Mouse (Mus musculus): ENCODE data around the gene Cd47. TPM values are rescaled to one million over a fixed set of nuclear protein-coding genes. Genes with fewer than 3 reads are reported as not detected.
"Not testable (repeated sequence)": the region's sequence is repeated elsewhere in the genome, so short reads cannot be mapped to it uniquely, and the experiment has no call there.

Gene Cd47
- polyA plus RNA-seq, 1 experiment: 56.8 TPM

DNA sequence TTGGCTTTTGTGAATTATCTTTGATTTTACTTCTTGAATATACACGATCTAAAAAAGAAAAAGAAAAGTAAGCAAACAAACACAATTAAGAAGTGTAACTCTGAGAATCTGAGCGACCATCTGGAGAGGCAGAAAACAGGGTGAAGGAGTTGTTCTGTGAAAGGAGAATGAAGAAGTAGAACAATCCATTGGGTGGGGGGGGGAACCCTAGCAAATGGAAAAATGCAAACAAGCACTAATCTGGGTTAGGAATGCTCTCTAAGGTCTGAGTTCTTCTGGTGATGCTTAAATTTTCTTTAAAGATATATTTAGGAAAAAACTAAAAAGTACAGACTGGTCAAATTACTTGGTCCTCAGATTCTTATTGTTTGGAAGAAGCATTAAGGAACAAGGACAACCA is 11.6 kb downstream of the Cd47 start:
- Histone ChIP-seq H3K4me3 (ENCODE audit: extremely low read depth, insufficient read depth, insufficient read length) (no peak overlapping the region), H3K27ac (ENCODE audit: insufficient read depth, low read length) (no peak overlapping the region), H3K4me1 (ENCODE audit: control insufficient read depth, insufficient read depth, insufficient read length) (no peaks in the 10 kb centered on the region), H3K27me3 (ENCODE audit: control insufficient read depth, insufficient read depth, low read length) (no peaks in the 10 kb centered on the region), H3K36me3 (ENCODE audit: control insufficient read depth, insufficient read depth, low read length) (no peaks in the 10 kb centered on the region)
- WGBS: 61% methylated on average over 2 of the region's 2 CpGs
- DNase-seq (ENCODE audit: low read depth in 1 of 2, low spot score in 2 of 2): no peak
- TF ChIP-seq CTCF (IDR thresholded peaks at IDR 0.05; ENCODE audit: extremely low read depth, insufficient read depth, insufficient read length, insufficient replicate concordance) (no peak), POLR2A (IDR thresholded peaks at IDR 0.05; ENCODE audit: low read depth, low read length) (no peak)

- H3K4me3 ChIP-seq (ENCODE audit: extremely low read depth, insufficient read depth, insufficient read length): no peak overlapping the region
- WGBS: 94% methylated on average over 10 of the region's 10 CpGs
- TF ChIP-seq CTCF (IDR thresholded peaks at IDR 0.05; ENCODE audit: extremely low read depth, insufficient read depth, insufficient read length, insufficient replicate concordance): no peak
- TF ChIP-seq POLR2A (IDR thresholded peaks at IDR 0.05; ENCODE audit: low read depth, low read length): no peak
Measured at GRCm38 (mm10) chr16:49812821-49813616, 12.7 kb downstream of the Cd47 start.

DNA sequence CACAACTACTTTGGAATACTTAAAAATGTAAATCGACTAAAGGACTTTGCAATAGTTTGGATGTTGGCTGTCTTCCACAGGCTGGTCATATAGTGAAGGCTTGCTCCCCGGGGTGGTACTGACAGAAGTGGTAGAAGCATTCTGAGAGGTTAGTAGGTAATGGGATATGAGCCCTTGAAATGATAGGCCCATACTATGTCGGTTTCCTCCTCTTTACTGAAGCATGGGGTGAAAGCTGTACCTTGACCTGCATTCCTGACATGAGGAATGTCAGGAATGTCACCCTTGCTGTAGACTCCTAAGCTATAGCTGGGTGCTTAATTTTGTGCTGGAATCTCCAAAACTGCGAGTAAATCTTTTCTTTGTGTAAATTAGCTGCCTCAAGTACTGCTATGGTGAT is 14.1 kb downstream of the Cd47 start:
- peaks cover 4% of the 10 kb centered on the region for H3K4me1 ChIP-seq (ENCODE audit: control insufficient read depth, insufficient read depth, insufficient read length)
- no peak overlapping the region for H3K4me3 ChIP-seq (ENCODE audit: extremely low read depth, insufficient read depth, insufficient read length)
- TF ChIP-seq POLR2A (IDR thresholded peaks at IDR 0.05; ENCODE audit: low read depth, low read length) (no peak), CTCF (IDR thresholded peaks at IDR 0.05; ENCODE audit: extremely low read depth, insufficient read depth, insufficient read length, insufficient replicate concordance) (no peak)
- DNase-seq (ENCODE audit: low read depth in 1 of 2, low spot score in 2 of 2): no peak
- no peak overlapping the region for H3K27ac ChIP-seq (ENCODE audit: insufficient read depth, low read length)
- 90% methylated on average over 4 of the region's 4 CpGs for WGBS
- H3K27me3 ChIP-seq (ENCODE audit: control insufficient read depth, insufficient read depth, low read length): no peaks in the 10 kb centered on the region
- no peaks in the 10 kb centered on the region for H3K36me3 ChIP-seq (ENCODE audit: control insufficient read depth, insufficient read depth, low read length)

More at GRCm38 (mm10) chr16:49812821-49813616, 12.7 kb downstream of the Cd47 start:
- Histone ChIP-seq H3K4me1 (ENCODE audit: control insufficient read depth, insufficient read depth, insufficient read length) (no peaks in the 10 kb centered on the region), H3K27ac (ENCODE audit: insufficient read depth, low read length) (no peak overlapping the region), H3K36me3 (ENCODE audit: control insufficient read depth, insufficient read depth, low read length) (no peaks in the 10 kb centered on the region), H3K27me3 (ENCODE audit: control insufficient read depth, insufficient read depth, low read length) (no peaks in the 10 kb centered on the region)
- DNase-seq (ENCODE audit: low read depth in 1 of 2, low spot score in 2 of 2): no peak

DNA sequence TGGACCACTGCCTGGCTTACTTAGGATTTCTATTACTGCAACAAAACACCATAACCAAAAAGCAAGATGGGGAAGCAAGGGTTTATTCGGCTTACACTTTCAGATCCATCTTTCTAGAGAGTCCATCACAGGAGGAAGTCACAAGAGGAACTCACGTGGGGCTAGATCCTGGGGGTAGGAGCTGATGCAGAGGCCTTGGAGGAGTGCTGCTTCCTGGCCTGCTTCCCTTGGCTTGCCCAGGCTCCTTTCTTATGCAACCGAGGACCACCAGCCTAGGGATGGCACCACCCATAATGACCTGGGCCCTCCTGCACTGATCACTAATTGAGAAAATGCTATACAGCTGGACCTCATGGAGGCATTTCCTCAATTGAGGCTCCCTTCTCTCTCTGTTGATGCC is 16.6 kb downstream of the Cd47 start:
- no peak for DNase-seq (ENCODE audit: low read depth in 1 of 2, low spot score in 2 of 2)
- Histone ChIP-seq H3K36me3 (ENCODE audit: control insufficient read depth, insufficient read depth, low read length) (no peaks in the 10 kb centered on the region), H3K27ac (ENCODE audit: insufficient read depth, low read length) (no peak overlapping the region; the same call in 1 of the 2 replicates), H3K27me3 (ENCODE audit: control insufficient read depth, insufficient read depth, low read length) (no peaks in the 10 kb centered on the region), H3K4me3 (ENCODE audit: extremely low read depth, insufficient read depth, insufficient read length) (no peak overlapping the region), H3K4me1 (ENCODE audit: control insufficient read depth, insufficient read depth, insufficient read length) (peaks cover 7% of the 10 kb centered on the region)
- TF ChIP-seq POLR2A (IDR thresholded peaks at IDR 0.05; ENCODE audit: low read depth, low read length) (no peak), CTCF (IDR thresholded peaks at IDR 0.05; ENCODE audit: extremely low read depth, insufficient read depth, insufficient read length, insufficient replicate concordance) (no peak)
- 78% methylated on average over 3 of the region's 3 CpGs for WGBS

DNA sequence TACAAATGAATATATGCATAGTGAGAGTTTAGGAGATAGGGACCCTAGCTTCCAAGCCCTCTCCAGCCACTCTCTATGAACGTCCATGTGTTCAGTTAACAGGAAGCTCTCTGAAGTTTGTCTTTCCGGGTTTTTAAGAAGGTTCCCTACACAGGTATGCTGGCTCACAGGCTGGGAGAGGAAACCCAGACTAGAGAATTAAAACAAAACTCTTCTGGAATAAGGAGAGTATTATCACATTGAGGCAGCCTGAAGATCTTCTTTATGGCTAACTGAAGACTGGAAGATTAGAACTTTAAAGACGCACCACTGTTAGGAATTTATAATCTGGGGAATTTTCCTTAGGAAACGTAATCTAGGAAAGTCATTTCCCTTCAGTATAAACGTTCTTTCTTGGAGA is 17.8 kb downstream of the Cd47 start:
- TF ChIP-seq CTCF (IDR thresholded peaks at IDR 0.05; ENCODE audit: extremely low read depth, insufficient read depth, insufficient read length, insufficient replicate concordance) (no peak), POLR2A (IDR thresholded peaks at IDR 0.05; ENCODE audit: low read depth, low read length) (no peak)
- peak overlapping the region; percentile 62; the same call in 1 of the 2 replicates for H3K27ac ChIP-seq (ENCODE audit: insufficient read depth, low read length)
- H3K36me3 ChIP-seq (ENCODE audit: control insufficient read depth, insufficient read depth, low read length): no peaks in the 10 kb centered on the region
- H3K4me3 ChIP-seq (ENCODE audit: extremely low read depth, insufficient read depth, insufficient read length): no peak overlapping the region
- H3K27me3 ChIP-seq (ENCODE audit: control insufficient read depth, insufficient read depth, low read length): no peaks in the 10 kb centered on the region
- peaks cover 7% of the 10 kb centered on the region for H3K4me1 ChIP-seq (ENCODE audit: control insufficient read depth, insufficient read depth, insufficient read length)
- 25% methylated on average over 5 of the region's 5 CpGs for WGBS
- no peak for DNase-seq (ENCODE audit: low read depth in 1 of 2, low spot score in 2 of 2)

DNA sequence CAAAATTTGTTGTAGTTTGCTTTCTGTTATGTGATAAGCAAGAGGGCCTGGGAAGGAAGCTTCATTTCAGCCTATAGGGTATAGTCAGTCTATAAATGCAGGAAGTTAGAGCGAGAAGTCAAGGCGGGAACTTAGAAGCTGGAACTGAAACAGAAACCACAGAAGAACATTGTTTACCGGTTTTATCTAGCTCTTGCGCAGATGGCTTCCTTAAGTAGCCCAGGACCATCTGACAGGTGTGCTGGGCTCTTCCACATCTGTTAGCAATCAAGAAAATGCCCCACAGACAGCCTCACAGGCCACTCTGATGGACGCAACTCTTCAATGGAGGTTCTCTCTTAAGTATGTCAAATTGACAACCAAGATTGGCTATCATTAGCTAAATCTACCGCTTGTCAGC is 18.3 kb downstream of the Cd47 start:
- 7% methylated on average over 6 of the region's 6 CpGs for WGBS
- peak; percentile 49 to 89 for DNase-seq (ENCODE audit: low read depth in 1 of 2, low spot score in 2 of 2)
- Histone ChIP-seq H3K4me1 (ENCODE audit: control insufficient read depth, insufficient read depth, insufficient read length) (peaks cover 7% of the 10 kb centered on the region), H3K36me3 (ENCODE audit: control insufficient read depth, insufficient read depth, low read length) (no peaks in the 10 kb centered on the region), H3K4me3 (ENCODE audit: extremely low read depth, insufficient read depth, insufficient read length) (0 out of 2 replicates have a peak overlapping the region, but pooled peaks have one; percentile 23), H3K27ac (ENCODE audit: insufficient read depth, low read length) (peak overlapping the region; percentile 99), H3K27me3 (ENCODE audit: control insufficient read depth, insufficient read depth, low read length) (no peaks in the 10 kb centered on the region)
- peak; percentile 28; the same call in 1 of the 2 replicates for TF ChIP-seq POLR2A (IDR thresholded peaks at IDR 0.05; ENCODE audit: low read depth, low read length)
- no peak for TF ChIP-seq CTCF (IDR thresholded peaks at IDR 0.05; ENCODE audit: extremely low read depth, insufficient read depth, insufficient read length, insufficient replicate concordance)

GRCm38 (mm10) chr16:49819494-49819893 is 19.2 kb downstream of the Cd47 start:
- Histone ChIP-seq H3K27me3 (ENCODE audit: control insufficient read depth, insufficient read depth, low read length) (no peaks in the 10 kb centered on the region), H3K36me3 (ENCODE audit: control insufficient read depth, insufficient read depth, low read length) (no peaks in the 10 kb centered on the region), H3K4me3 (ENCODE audit: extremely low read depth, insufficient read depth, insufficient read length) (no peak overlapping the region), H3K4me1 (ENCODE audit: control insufficient read depth, insufficient read depth, insufficient read length) (peaks cover 7% of the 10 kb centered on the region), H3K27ac (ENCODE audit: insufficient read depth, low read length) (peak overlapping the region; percentile 66)
- TF ChIP-seq POLR2A (IDR thresholded peaks at IDR 0.05; ENCODE audit: low read depth, low read length) (no peak), CTCF (IDR thresholded peaks at IDR 0.05; ENCODE audit: extremely low read depth, insufficient read depth, insufficient read length, insufficient replicate concordance) (no peak)
- DNase-seq (ENCODE audit: low read depth in 1 of 2, low spot score in 2 of 2): no peak
- WGBS: 62% methylated on average over 3 of the region's 3 CpGs

DNA sequence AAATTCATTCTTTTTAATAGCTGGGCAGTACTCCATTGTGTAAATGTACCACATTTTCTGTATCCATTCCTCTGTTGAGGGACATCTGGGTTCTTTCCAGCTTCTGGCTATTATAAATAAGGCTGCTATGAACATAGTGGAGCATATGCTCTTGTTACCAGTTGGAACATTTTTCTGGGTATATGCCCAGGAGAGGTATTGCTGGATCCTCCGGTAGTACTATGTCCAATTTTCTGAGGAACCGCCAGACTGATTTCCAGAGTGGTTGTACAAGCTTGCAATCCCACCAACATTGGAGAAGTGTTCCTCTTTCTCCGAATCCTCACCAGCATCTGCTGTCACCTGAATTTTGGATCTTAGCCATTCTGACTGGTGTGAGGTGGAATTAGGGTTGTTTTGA is 30.6 kb downstream of the Cd47 start:
- H3K4me3 ChIP-seq (ENCODE audit: extremely low read depth, insufficient read depth, insufficient read length); H3K36me3 ChIP-seq (ENCODE audit: control insufficient read depth, insufficient read depth, low read length); DNase-seq (ENCODE audit: low read depth in 1 of 2, low spot score in 2 of 2); H3K27ac ChIP-seq (ENCODE audit: insufficient read depth, low read length); H3K27me3 ChIP-seq (ENCODE audit: control insufficient read depth, insufficient read depth, low read length); H3K4me1 ChIP-seq (ENCODE audit: control insufficient read depth, insufficient read depth, insufficient read length): not testable (repeated sequence)
- WGBS: 94% methylated on average over 3 of the region's 3 CpGs
